Mouse (Mus musculus) c-Kit-negative CD71-positive TER-119-positive erythroid progenitor cells, embryonic 14.5 days (primary cell): ENCODE measurements around the gene Gsg1l.

Experiments used
- DNase-seq: peaks from one replicate; pipeline ENCODE4 v3.0.0-alpha.2; 2013; ENCODE audit warnings: low read depth, low spot score

Gene Gsg1l

GRCm38 (mm10) chr7:125983902-125984841 lies 98.0 kb downstream of the Gsg1l start:
- no peak for DNase-seq

GRCm38 (mm10) chr7:125979591-125979990 lies 102.6 kb downstream of the Gsg1l start:
- DNase-seq = no peak

- DNase-seq = no peak
These were observed 105.5 kb downstream of the Gsg1l start for GRCm38 (mm10) chr7:125976695-125977094.

GRCm38 (mm10) chr7:125975414-125975813 lies 106.8 kb downstream of the Gsg1l start:
- DNase-seq = no peak

GRCm38 (mm10) chr7:125973874-125974273 lies 108.3 kb downstream of the Gsg1l start:
- DNase-seq = no peak

- DNase-seq = no peak
These were observed 109.4 kb downstream of the Gsg1l start for GRCm38 (mm10) chr7:125972776-125973175.

- no peak for DNase-seq
These were observed 110.0 kb downstream of the Gsg1l start for GRCm38 (mm10) chr7:125972174-125972672.

GRCm38 (mm10) chr7:125969076-125969475 lies 113.1 kb downstream of the Gsg1l start:
- DNase-seq = no peak

GRCm38 (mm10) chr7:125966402-125967261 lies 115.6 kb downstream of the Gsg1l start:
- no peak for DNase-seq

GRCm38 (mm10) chr7:125964087-125964607 lies 118.1 kb downstream of the Gsg1l start:
- DNase-seq = no peak

- no peak for DNase-seq
These were observed 122.7 kb downstream of the Gsg1l start for GRCm38 (mm10) chr7:125959294-125960048.

GRCm38 (mm10) chr7:125958856-125959255 lies 123.4 kb downstream of the Gsg1l start:
- DNase-seq = no peak

- no peak for DNase-seq
These were observed 127.2 kb downstream of the Gsg1l start for GRCm38 (mm10) chr7:125954994-125955393.

- no peak for DNase-seq
These were observed 127.8 kb downstream of the Gsg1l start for GRCm38 (mm10) chr7:125954356-125954878.

- no peak for DNase-seq
These were observed 128.4 kb downstream of the Gsg1l start for GRCm38 (mm10) chr7:125953844-125954243.

GRCm38 (mm10) chr7:125951911-125952310 lies 130.3 kb downstream of the Gsg1l start:
- no peak for DNase-seq

- no peak for DNase-seq
These were observed 133.2 kb downstream of the Gsg1l start for GRCm38 (mm10) chr7:125948973-125949372.

- no peak for DNase-seq
These were observed 136.3 kb downstream of the Gsg1l start for GRCm38 (mm10) chr7:125945915-125946314.

- DNase-seq = no peak
These were observed 137.6 kb downstream of the Gsg1l start for GRCm38 (mm10) chr7:125944631-125945030.

GRCm38 (mm10) chr7:125943511-125943910 lies 138.7 kb downstream of the Gsg1l start:
- DNase-seq = no peak
